Mouse (Mus musculus): ENCODE results near the gene Naa50. TPM values are rescaled to one million over a fixed set of nuclear protein-coding genes. Genes with fewer than 3 reads are reported as not detected.

The Naa50 gene
- total RNA-seq, 1 experiment from 2014 or later, result 169 TPM

- ATAC-seq (replicated peaks; ENCODE audit: low read depth, poor library complexity, severe bottlenecking), result peak; percentile 79
Measured at GRCm38 (mm10) chr16:44138979-44139535, 573 bp upstream of the Naa50 start.

GRCm38 (mm10) chr16:44140186-44140787 lies 657 bp downstream of the Naa50 start:
- peak; percentile 64 for ATAC-seq (replicated peaks; ENCODE audit: low read depth, poor library complexity, severe bottlenecking)

- ATAC-seq (replicated peaks; ENCODE audit: low read depth, poor library complexity, severe bottlenecking), result no peak
Measured at GRCm38 (mm10) chr16:44141483-44141882, 1.9 kb downstream of the Naa50 start.

- peak; percentile 63; the same call in 1 of the 2 replicates for ATAC-seq (replicated peaks; ENCODE audit: low read depth, poor library complexity, severe bottlenecking)
Measured at GRCm38 (mm10) chr16:44149002-44149767, 9.6 kb downstream of the Naa50 start.

- ATAC-seq (replicated peaks; ENCODE audit: low read depth, poor library complexity, severe bottlenecking), result no peak
Measured at GRCm38 (mm10) chr16:44154497-44155057, 14.9 kb downstream of the Naa50 start.

- no peak for ATAC-seq (replicated peaks; ENCODE audit: low read depth, poor library complexity, severe bottlenecking)
Measured at GRCm38 (mm10) chr16:44159325-44159724, 19.7 kb downstream of the Naa50 start.

- no peak for ATAC-seq (replicated peaks; ENCODE audit: low read depth, poor library complexity, severe bottlenecking)
Measured at GRCm38 (mm10) chr16:44163831-44164230, 24.2 kb downstream of the Naa50 start.

- no peak for ATAC-seq (replicated peaks; ENCODE audit: low read depth, poor library complexity, severe bottlenecking)
Measured at GRCm38 (mm10) chr16:44165182-44165581, 25.6 kb downstream of the Naa50 start.

GRCm38 (mm10) chr16:44168990-44169389 lies 29.4 kb downstream of the Naa50 start:
- no peak for ATAC-seq (replicated peaks; ENCODE audit: low read depth, poor library complexity, severe bottlenecking)

GRCm38 (mm10) chr16:44172297-44173154 lies 32.9 kb downstream of the Naa50 start:
- ATAC-seq (replicated peaks; ENCODE audit: low read depth, poor library complexity, severe bottlenecking), result peak; percentile 96

GRCm38 (mm10) chr16:44173155-44173941 lies 33.7 kb downstream of the Naa50 start, which contains the start of gene Usf3:
Gene Usf3 (plus strand): TSS chr16:44173246.
- ATAC-seq (replicated peaks; ENCODE audit: low read depth, poor library complexity, severe bottlenecking), result peak; percentile 13; the same call in 1 of the 2 replicates

GRCm38 (mm10) chr16:44173966-44174530 lies 34.4 kb downstream of the Naa50 start:
- 0 out of 2 replicates have a peak, but pooled peaks have one; percentile 1 for ATAC-seq (replicated peaks; ENCODE audit: low read depth, poor library complexity, severe bottlenecking)

- ATAC-seq (replicated peaks; ENCODE audit: low read depth, poor library complexity, severe bottlenecking), result no peak
Measured at GRCm38 (mm10) chr16:44175001-44175400, 35.4 kb downstream of the Naa50 start.

GRCm38 (mm10) chr16:44176511-44176910 lies 36.9 kb downstream of the Naa50 start:
- ATAC-seq (replicated peaks; ENCODE audit: low read depth, poor library complexity, severe bottlenecking), result no peak

GRCm38 (mm10) chr16:44178555-44178954 lies 38.9 kb downstream of the Naa50 start:
- ATAC-seq (replicated peaks; ENCODE audit: low read depth, poor library complexity, severe bottlenecking), result no peak

GRCm38 (mm10) chr16:44182597-44182996 lies 43.0 kb downstream of the Naa50 start:
- no peak for ATAC-seq (replicated peaks; ENCODE audit: low read depth, poor library complexity, severe bottlenecking)

GRCm38 (mm10) chr16:44184769-44185168 lies 45.1 kb downstream of the Naa50 start:
- ATAC-seq (replicated peaks; ENCODE audit: low read depth, poor library complexity, severe bottlenecking), result no peak

- peak; percentile 43 for ATAC-seq (replicated peaks; ENCODE audit: low read depth, poor library complexity, severe bottlenecking)
Measured at GRCm38 (mm10) chr16:44187172-44187571, 47.5 kb downstream of the Naa50 start.

- ATAC-seq (replicated peaks; ENCODE audit: low read depth, poor library complexity, severe bottlenecking), result no peak
Measured at GRCm38 (mm10) chr16:44188766-44189165, 49.1 kb downstream of the Naa50 start.
